Mouse (Mus musculus) forebrain, embryonic 14.5 days (tissue): ENCODE measurements at regions not wholly inside any gene's neighbourhood (a gene's known extent, or its start where the extent isn't known, plus 50 kb on each side); places are given as distances from the start of the nearest gene placed in this dataset.
A peak's percentile ranks its signal among the peaks of the same experiment; 100 is the strongest.

ENCODE experiments used
- ATAC-seq: fragments of 200-750 bp; cut with Nextera tagmentation; 2 replicates; pipeline ENCODE4 v1.8.0; 2017; ENCODE audit warnings: mild to moderate bottlenecking, moderate library complexity
- DNase-seq: peaks from one replicate; pipeline ENCODE4 v3.0.0-alpha.2; 2015; ENCODE audit warnings: low spot score
- H3K27ac ChIP-seq: fragments of 300-500 bp; sonication (generic); 2 replicates; pipeline ENCODE4 v1.5.1; 2014; ENCODE audit warnings: low read depth, mild to moderate bottlenecking, control low read depth, low read length, moderate library complexity
- H3K27me3 ChIP-seq: fragments of 300-500 bp; sonication (generic); replicated peaks from 2 replicates; pipeline ENCODE4 v1.6.1; 2014; ENCODE audit warnings: low read length, control low read depth, mixed read lengths; ENCODE audit not compliant: control insufficient read depth, insufficient read depth
- H3K36me3 ChIP-seq: fragments of 300-500 bp; sonication (generic); 2 replicates; pipeline ENCODE4 v1.6.1; 2014; ENCODE audit warnings: low read length, control low read depth; ENCODE audit not compliant: control insufficient read depth, insufficient read depth
- H3K4me1 ChIP-seq: fragments of 300-500 bp; sonication (generic); 2 replicates; pipeline ENCODE4 v1.6.1; 2014; ENCODE audit warnings: antibody characterized with exemption, low read length, control low read depth; ENCODE audit not compliant: control insufficient read depth, insufficient read depth
- H3K4me2 ChIP-seq: fragments of 300-500 bp; sonication (generic); 2 replicates; pipeline ENCODE4 v1.6.1; 2014; ENCODE audit warnings: mild to moderate bottlenecking, control low read depth, low read length
- H3K4me3 ChIP-seq: fragments of 300-500 bp; sonication (generic); 2 replicates; pipeline ENCODE4 v1.5.1; 2014; ENCODE audit warnings: low read depth, low read length, control low read depth
- H3K9ac ChIP-seq: fragments of 300-500 bp; sonication (generic); 2 replicates; pipeline ENCODE4 v1.6.1; 2014; ENCODE audit warnings: mild to moderate bottlenecking, low read length, control low read depth, moderate library complexity
- H3K9me3 ChIP-seq: fragments of 300-500 bp; sonication (generic); replicated peaks from 2 replicates; pipeline ENCODE4 v1.6.1; 2016; ENCODE audit warnings: low read length, control low read depth, mixed read lengths; ENCODE audit not compliant: control insufficient read depth
- WGBS: fragments of 180-500 bp; shearing (Covaris S2); extraction: QIAGEN DNeasy Blood & Tissue Kit; methylation state at CpG from one replicate; pipeline ENCODE4 v1.1.7; 2014; 5-methylcytosine and 5-hydroxymethylcytosine counted together

- ATAC-seq: no peak
- Histone ChIP-seq H3K27ac (no peak overlapping the region), H3K36me3 (no peaks in the 10 kb centered on the region), H3K4me1 (no peaks in the 10 kb centered on the region), H3K4me3 (no peak overlapping the region), H3K27me3 (no peaks in the 10 kb centered on the region), H3K4me2 (no peak overlapping the region), H3K9ac (no peak overlapping the region), H3K9me3 (no peaks in the 10 kb centered on the region)
- WGBS: 93% methylated on average over 1 of the region's 1 CpGs
- DNase-seq: no peak
Measured at GRCm38 (mm10) chr1:133522825-133523224, 87.3 kb downstream of the Snrpe start.

GRCm38 (mm10) chr1:133520652-133521051, 89.4 kb downstream of the Snrpe start:
- DNase-seq: no peak
- Histone ChIP-seq H3K9ac (no peak overlapping the region), H3K4me3 (no peak overlapping the region), H3K27me3 (no peaks in the 10 kb centered on the region), H3K27ac (no peak overlapping the region), H3K4me1 (no peaks in the 10 kb centered on the region), H3K9me3 (no peaks in the 10 kb centered on the region), H3K4me2 (no peak overlapping the region), H3K36me3 (no peaks in the 10 kb centered on the region)
- 85% methylated on average over 8 of the region's 8 CpGs for WGBS
- no peak for ATAC-seq

- no peak for DNase-seq
- Histone ChIP-seq H3K4me1 (no peaks in the 10 kb centered on the region), H3K4me2 (no peak overlapping the region), H3K27me3 (no peaks in the 10 kb centered on the region), H3K36me3 (no peaks in the 10 kb centered on the region), H3K9ac (no peak overlapping the region), H3K9me3 (no peaks in the 10 kb centered on the region), H3K4me3 (no peak overlapping the region), H3K27ac (no peak overlapping the region)
- no peak for ATAC-seq
- WGBS: 93% methylated on average over 5 of the region's 5 CpGs
Measured at GRCm38 (mm10) chr1:133517020-133517419, 92.8 kb upstream of the Sox13 start.

GRCm38 (mm10) chr1:133504116-133504515, 79.9 kb upstream of the Sox13 start:
- no peak overlapping the region for H3K4me2 ChIP-seq
- H3K9me3 ChIP-seq: no peaks in the 10 kb centered on the region
- no peaks in the 10 kb centered on the region for H3K27me3 ChIP-seq
- no peak overlapping the region for H3K27ac ChIP-seq
- H3K36me3 ChIP-seq: no peaks in the 10 kb centered on the region
- DNase-seq (no peak), ATAC-seq (no peak)
- whole genome bisulfite sequencing: 85% methylated on average over 3 of the region's 3 CpGs
- no peaks in the 10 kb centered on the region; the same call in 1 of the 2 replicates for H3K4me1 ChIP-seq
- H3K4me3 ChIP-seq: no peak overlapping the region
- no peak overlapping the region for H3K9ac ChIP-seq

GRCm38 (mm10) chr1:133503336-133503735, 79.2 kb upstream of the Sox13 start:
- H3K9ac ChIP-seq: no peak overlapping the region
- no peak overlapping the region for H3K4me3 ChIP-seq
- no peaks in the 10 kb centered on the region for H3K27me3 ChIP-seq
- no peaks in the 10 kb centered on the region for H3K36me3 ChIP-seq
- H3K4me1 ChIP-seq: no peaks in the 10 kb centered on the region; the same call in 1 of the 2 replicates
- no peak for ATAC-seq
- 87% methylated on average over 2 of the region's 2 CpGs for WGBS
- H3K4me2 ChIP-seq: no peak overlapping the region
- no peaks in the 10 kb centered on the region for H3K9me3 ChIP-seq
- peak; percentile 10 for DNase-seq
- no peak overlapping the region for H3K27ac ChIP-seq

- Histone ChIP-seq H3K9me3 (no peaks in the 10 kb centered on the region), H3K4me2 (no peak overlapping the region), H3K4me3 (no peak overlapping the region), H3K4me1 (no peaks in the 10 kb centered on the region; the same call in 1 of the 2 replicates), H3K27ac (no peak overlapping the region), H3K9ac (no peak overlapping the region), H3K27me3 (no peaks in the 10 kb centered on the region), H3K36me3 (no peaks in the 10 kb centered on the region)
- DNase-seq (no peak), ATAC-seq (no peak)
- WGBS: 28% methylated on average over 13 of the region's 13 CpGs
Measured at GRCm38 (mm10) chr1:133501016-133501415, 76.8 kb upstream of the Sox13 start.

- Histone ChIP-seq H3K9ac (peak overlapping the region; percentile 73), H3K27ac (peak overlapping the region; percentile 98), H3K4me3 (peak overlapping the region; percentile 20), H3K36me3 (no peaks in the 10 kb centered on the region), H3K9me3 (no peaks in the 10 kb centered on the region), H3K4me2 (peak overlapping the region; percentile 55), H3K27me3 (no peaks in the 10 kb centered on the region), H3K4me1 (peaks cover 21% of the 10 kb centered on the region)
- ATAC-seq (peak; percentile 57), DNase-seq (peak; percentile 77)
- WGBS: under 1% methylated on average over 29 of the region's 29 CpGs
Measured at GRCm38 (mm10) chr1:133492986-133493741, 69.0 kb upstream of the Sox13 start.

GRCm38 (mm10) chr1:133492291-133492985, 68.3 kb upstream of the Sox13 start:
- H3K4me3 ChIP-seq: peak overlapping the region; percentile 20; the same call in 1 of the 2 replicates
- no peaks in the 10 kb centered on the region for H3K9me3 ChIP-seq
- no peaks in the 10 kb centered on the region for H3K27me3 ChIP-seq
- H3K36me3 ChIP-seq: no peaks in the 10 kb centered on the region
- H3K4me1 ChIP-seq: peaks cover 21% of the 10 kb centered on the region
- WGBS: under 1% methylated on average over 10 of the region's 11 CpGs
- H3K27ac ChIP-seq: peak overlapping the region; percentile 98
- peak; percentile 93 for ATAC-seq
- peak overlapping the region; percentile 55 for H3K4me2 ChIP-seq
- peak overlapping the region; percentile 73 for H3K9ac ChIP-seq
- DNase-seq: peak; percentile 89

GRCm38 (mm10) chr1:133491857-133492290, 67.7 kb upstream of the Sox13 start:
- DNase-seq (no peak), ATAC-seq (no peak)
- H3K4me3 ChIP-seq: 0 out of 2 replicates have a peak overlapping the region, but pooled peaks have one; percentile 20

More at GRCm38 (mm10) chr1:133491857-133492290, 67.7 kb upstream of the Sox13 start:
- WGBS: 6% methylated on average over 4 of the region's 4 CpGs
- peak overlapping the region; percentile 73 for H3K9ac ChIP-seq
- H3K4me1 ChIP-seq: peaks cover 21% of the 10 kb centered on the region
- peak overlapping the region; percentile 98 for H3K27ac ChIP-seq
- no peaks in the 10 kb centered on the region for H3K9me3 ChIP-seq
- no peaks in the 10 kb centered on the region for H3K36me3 ChIP-seq
- H3K27me3 ChIP-seq: no peaks in the 10 kb centered on the region
- H3K4me2 ChIP-seq: peak overlapping the region; percentile 55
